Mouse (Mus musculus): ENCODE results near the gene Zfp799.

The Zfp799 gene

DNA sequence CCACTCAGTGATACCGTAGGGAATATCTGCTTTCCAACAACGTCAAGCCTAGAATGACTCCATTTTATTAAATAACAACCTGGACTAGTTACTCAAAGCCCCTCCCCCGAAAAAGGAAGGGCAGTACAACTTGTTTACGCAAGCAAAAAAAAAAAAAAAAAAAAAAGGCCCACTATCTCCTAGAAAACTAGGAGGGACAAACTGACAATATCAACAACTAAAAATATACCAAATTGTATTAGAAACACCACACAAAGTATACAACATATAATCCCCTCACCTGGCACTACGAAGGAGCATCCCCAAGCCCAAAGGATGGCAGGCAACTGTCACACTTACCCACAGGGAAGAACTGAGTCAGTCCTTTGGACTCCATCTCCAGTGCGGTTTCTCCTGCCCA lies 43.1 kb downstream of the Zfp799 start:
- no peak for DNase-seq

- DNase-seq: no peak
Measured at GRCm38 (mm10) chr17:32785656-32786055, 44.4 kb downstream of the Zfp799 start.

GRCm38 (mm10) chr17:32777564-32777963 lies 52.5 kb downstream of the Zfp799 start:
- DNase-seq: no peak

DNA sequence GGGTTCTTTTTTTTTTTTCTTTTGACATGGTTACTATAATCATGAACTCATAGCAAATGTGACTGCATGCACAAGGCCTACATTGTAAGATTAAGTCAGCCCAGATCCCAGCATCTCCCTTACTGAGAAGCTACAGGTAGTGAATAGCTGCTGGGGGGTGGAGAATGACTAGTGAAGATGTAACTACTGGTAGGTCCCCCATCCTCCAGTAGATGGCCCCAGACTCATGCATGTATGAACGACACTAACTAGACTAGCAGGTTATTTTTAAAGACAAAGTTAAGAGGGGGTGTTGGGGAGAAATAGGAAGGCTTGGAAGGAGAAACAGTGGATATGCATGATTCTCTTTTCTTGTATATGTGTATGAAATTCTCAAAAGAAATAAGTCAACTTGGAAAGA lies 58.8 kb downstream of the Zfp799 start:
- DNase-seq: no peak

- no peak for DNase-seq
Measured at GRCm38 (mm10) chr17:32766422-32766821, 63.6 kb downstream of the Zfp799 start.
